Mouse (Mus musculus) gastrocnemius, postnatal 14 days (tissue): ENCODE data around the gene Capza2. TPM values are rescaled to one million over a fixed set of nuclear protein-coding genes. Genes with fewer than 3 reads are reported as not detected.

Source experiments
- DNase-seq: peaks from one replicate; pipeline ENCODE4 v3.0.0; 2021; ENCODE audit warnings: mixed read lengths
- intact Hi-C: fragments of 180-260 bp; cut with DNase I; formaldehyde crosslinking; loops from one replicate; pipeline ENCODE4 v1.15.1; 2025; ENCODE audit warnings: low total_unique reads
- total RNA-seq, 2 experiments: library from RNA; stranded (reverse); gene quantifications; 2 replicates each; pipeline ENCODE4 v1.2.3; 2021

Capza2 gene
- total RNA-seq, 2 experiments from 2014 or later, result 314 to 329 TPM

GRCm38 (mm10) chr6:17636764-17637170, 733 bp downstream of the Capza2 start:
- intact Hi-C loops, result no loop called here

GRCm38 (mm10) chr6:17637205-17638203, 1.5 kb downstream of the Capza2 start:
- intact Hi-C loops, result no loop called here
- DNase-seq, result peak; percentile 18

More at GRCm38 (mm10) chr6:17636764-17637170, 733 bp downstream of the Capza2 start:
- peak; percentile 97 for DNase-seq

- intact Hi-C loops, result no loop called here
- DNase-seq, result no peak
Measured at GRCm38 (mm10) chr6:17640031-17640430, 4.0 kb downstream of the Capza2 start.

GRCm38 (mm10) chr6:17642739-17643138, 6.7 kb downstream of the Capza2 start:
- intact Hi-C loops, result no loop called here
- DNase-seq, result no peak

- intact Hi-C loops, result no loop called here
Measured at GRCm38 (mm10) chr6:17646107-17646506, 10.1 kb downstream of the Capza2 start.

GRCm38 (mm10) chr6:17652132-17652531, 16.1 kb downstream of the Capza2 start:
- intact Hi-C loops, result no loop called here
- no peak for DNase-seq

More at GRCm38 (mm10) chr6:17646107-17646506, 10.1 kb downstream of the Capza2 start:
- DNase-seq, result no peak

- intact Hi-C loops, result no loop called here
Measured at GRCm38 (mm10) chr6:17655080-17655479, 19.0 kb downstream of the Capza2 start.

GRCm38 (mm10) chr6:17657308-17657707, 21.3 kb downstream of the Capza2 start:
- intact Hi-C loops, result no loop called here
- DNase-seq, result no peak

More at GRCm38 (mm10) chr6:17655080-17655479, 19.0 kb downstream of the Capza2 start:
- DNase-seq, result no peak

- DNase-seq, result no peak
- intact Hi-C loops, result no loop called here
Measured at GRCm38 (mm10) chr6:17665348-17665747, 29.3 kb downstream of the Capza2 start.

- DNase-seq, result no peak
- intact Hi-C loops, result no loop called here
Measured at GRCm38 (mm10) chr6:17666024-17666423, 30.0 kb downstream of the Capza2 start.

GRCm38 (mm10) chr6:17667813-17668212, 31.8 kb downstream of the Capza2 start:
- intact Hi-C loops, result no loop called here
- no peak for DNase-seq

GRCm38 (mm10) chr6:17668334-17668733, 32.3 kb downstream of the Capza2 start:
- DNase-seq, result no peak
- intact Hi-C loops, result no loop called here

GRCm38 (mm10) chr6:17669826-17670225, 33.8 kb downstream of the Capza2 start:
- intact Hi-C loops, result no loop called here
- DNase-seq, result no peak

- intact Hi-C loops, result loop anchor here (5.0 kb wide), 1 partner anchor 162 kb away; no protein-coding TSS in a partner anchor
- DNase-seq, result peak; percentile 54
Measured at GRCm38 (mm10) chr6:17675019-17675756, 39.2 kb downstream of the Capza2 start.

- no peak for DNase-seq
- intact Hi-C loops, result loop anchor here (5.0 kb wide), 1 partner anchor 160 kb away; no protein-coding TSS in a partner anchor
Measured at GRCm38 (mm10) chr6:17677008-17677407, 41.0 kb downstream of the Capza2 start.

- intact Hi-C loops, result no loop called here
- DNase-seq, result no peak
Measured at GRCm38 (mm10) chr6:17680266-17680925, 44.4 kb downstream of the Capza2 start.

GRCm38 (mm10) chr6:17681810-17682209, 45.8 kb downstream of the Capza2 start:
- intact Hi-C loops, result no loop called here
- DNase-seq, result no peak

GRCm38 (mm10) chr6:17688676-17689075, 52.6 kb downstream of the Capza2 start:
- DNase-seq, result no peak
- intact Hi-C loops, result no loop called here

- intact Hi-C loops, result no loop called here
- no peak for DNase-seq
Measured at GRCm38 (mm10) chr6:17692647-17693046, 56.6 kb downstream of the Capza2 start, which contains the start of gene St7. TSS of gene St7 (plus strand) at chr6:17692933.
